Mouse (Mus musculus): Measurements from ENCODE around the gene Atp2a3. TPM values are rescaled to one million over a fixed set of nuclear protein-coding genes. Genes with fewer than 3 reads are reported as not detected.
A peak's percentile ranks its signal among the peaks of the same experiment; 100 is the strongest.

The Atp2a3 gene
- total and polyA plus RNA-seq, 2 experiments from 2014 or later: 3.1 to 3.8 TPM

DNA sequence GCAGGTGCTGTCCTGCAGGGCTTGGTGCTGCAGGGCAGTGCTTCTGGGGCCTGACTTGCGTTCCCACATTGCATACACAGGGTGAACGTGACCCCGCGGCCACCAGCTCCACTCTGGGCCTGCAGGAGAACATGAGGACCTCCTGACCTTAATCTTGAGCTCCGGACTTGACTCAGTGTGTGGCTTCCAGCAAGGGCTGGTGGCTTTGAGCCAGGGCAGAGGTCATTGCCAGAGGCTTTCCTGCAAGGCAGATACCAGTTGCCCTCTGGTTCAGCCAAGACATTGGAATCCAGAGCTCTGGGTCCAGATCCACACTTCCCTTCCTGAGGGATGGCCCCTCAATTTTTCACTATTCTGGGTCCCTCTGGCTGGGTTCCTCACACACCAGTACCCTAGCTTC, 53.0 kb downstream of the Atp2a3 start:
- peaks cover 20% of the 10 kb centered on the region for H3K27me3 ChIP-seq (ENCODE audit: control insufficient read depth, insufficient read depth, low read length)
- no peaks in the 10 kb centered on the region for H3K36me3 ChIP-seq (replicated peaks; ENCODE audit: control insufficient read depth, insufficient read depth, low read length)
- TF ChIP-seq CTCF (IDR thresholded peaks at IDR 0.05; ENCODE audit: low read depth) (no peak), EP300 (IDR thresholded peaks at IDR 0.05; ENCODE audit: low read depth) (no peak)
- ATAC-seq (ENCODE audit: insufficient read depth, low read depth): no peak
- H3K4me1 ChIP-seq (ENCODE audit: control insufficient read depth, insufficient read depth): no peaks in the 10 kb centered on the region; the same call in none of the 2 replicates
- no peak for DNase-seq (ENCODE audit: low spot score)
- H3K4me3 ChIP-seq (ENCODE audit: low read depth, low read length): no peak overlapping the region
- H3K27ac ChIP-seq (ENCODE audit: low read depth): no peak overlapping the region
- 74% methylated on average over 5 of the region's 5 CpGs for whole genome bisulfite sequencing
- no peaks in the 10 kb centered on the region for H3K9me3 ChIP-seq (replicated peaks; ENCODE audit: control insufficient read depth, low read length)
- H3K4me2 ChIP-seq (ENCODE audit: low read depth, low read length): no peak overlapping the region
- H3K9ac ChIP-seq (replicated peaks; ENCODE audit: low read depth, low read length): no peak overlapping the region; the same call in 1 of the 2 replicates

DNA sequence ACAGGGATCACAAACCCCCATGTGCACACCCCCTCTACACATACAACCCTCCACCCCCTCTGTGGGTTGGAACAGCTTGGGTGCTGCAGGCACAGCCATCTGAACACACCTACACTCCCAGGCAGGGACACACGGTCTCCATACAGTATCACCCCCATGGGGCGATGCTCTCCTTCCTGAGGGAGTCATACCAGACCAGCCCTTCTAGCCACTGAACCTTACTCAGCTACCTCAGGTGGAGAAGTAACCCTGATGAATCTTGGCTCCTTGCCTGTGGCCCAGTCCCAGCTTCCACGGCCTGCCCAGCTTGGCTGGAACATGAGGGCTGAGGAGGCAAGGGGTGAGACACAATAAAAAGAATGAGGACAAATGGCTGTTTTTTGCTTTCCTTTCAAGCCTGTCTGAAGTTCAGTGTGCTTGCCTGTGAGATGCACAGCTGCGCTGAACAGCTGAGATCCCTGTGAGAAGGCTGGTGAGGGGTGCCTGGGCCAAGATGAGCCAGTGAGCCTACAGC, 53.9 kb downstream of the Atp2a3 start:
- no peak for DNase-seq (ENCODE audit: low spot score)
- H3K9ac ChIP-seq (replicated peaks; ENCODE audit: low read depth, low read length): no peak overlapping the region
- H3K9me3 ChIP-seq (replicated peaks; ENCODE audit: control insufficient read depth, low read length): no peaks in the 10 kb centered on the region
- H3K4me3 ChIP-seq (ENCODE audit: low read depth, low read length): no peak overlapping the region
- H3K36me3 ChIP-seq (replicated peaks; ENCODE audit: control insufficient read depth, insufficient read depth, low read length): no peaks in the 10 kb centered on the region
- H3K4me1 ChIP-seq (ENCODE audit: control insufficient read depth, insufficient read depth): peaks cover 4% of the 10 kb centered on the region
- ATAC-seq (ENCODE audit: insufficient read depth, low read depth): no peak
- TF ChIP-seq CTCF (IDR thresholded peaks at IDR 0.05; ENCODE audit: low read depth): no peak
- TF ChIP-seq EP300 (IDR thresholded peaks at IDR 0.05; ENCODE audit: low read depth): no peak
- WGBS: 70% methylated on average over 4 of the region's 4 CpGs
- H3K27ac ChIP-seq (ENCODE audit: low read depth): peak overlapping the region; percentile 47; the same call in 1 of the 2 replicates
- peaks cover 19% of the 10 kb centered on the region for H3K27me3 ChIP-seq (ENCODE audit: control insufficient read depth, insufficient read depth, low read length)
- no peak overlapping the region for H3K4me2 ChIP-seq (ENCODE audit: low read depth, low read length)

DNA sequence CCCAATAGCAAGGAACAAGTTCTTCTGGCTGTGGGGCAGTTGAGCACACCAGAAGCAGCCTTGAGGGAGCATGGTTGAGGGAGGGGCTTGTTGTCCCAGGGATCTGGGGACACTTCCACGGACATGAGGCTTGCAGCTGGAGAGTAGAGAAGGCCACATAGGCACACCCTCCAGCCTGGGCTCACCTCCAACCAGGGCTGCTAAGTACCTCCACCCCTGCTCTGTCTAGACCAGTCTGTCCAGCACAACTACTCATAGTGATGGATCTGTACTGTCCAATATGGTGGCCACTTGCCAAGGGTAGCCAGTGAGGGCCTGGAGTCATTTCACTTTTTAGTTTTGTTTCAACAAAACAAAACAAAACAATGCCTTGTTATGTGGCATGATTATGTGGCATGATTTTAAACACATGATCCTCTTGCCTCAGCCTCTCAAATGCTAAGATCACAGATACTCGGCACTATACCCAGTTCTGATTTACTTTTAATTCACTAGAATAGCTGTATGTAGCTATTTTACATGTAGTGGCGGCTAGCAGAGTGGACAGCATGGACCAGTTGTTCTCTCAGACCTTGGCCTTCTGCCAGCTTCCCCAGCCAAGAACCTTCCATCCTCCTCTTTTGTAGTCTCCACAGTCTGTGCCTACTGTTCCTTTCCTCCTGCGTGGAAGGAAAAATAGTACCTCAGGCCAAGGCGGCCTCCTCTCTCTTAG, 54.6 kb downstream of the Atp2a3 start:
- Histone ChIP-seq H3K9ac (replicated peaks; ENCODE audit: low read depth, low read length) (no peak overlapping the region), H3K4me3 (ENCODE audit: low read depth, low read length) (no peak overlapping the region), H3K27me3 (ENCODE audit: control insufficient read depth, insufficient read depth, low read length) (peaks cover 20% of the 10 kb centered on the region), H3K4me2 (ENCODE audit: low read depth, low read length) (no peak overlapping the region), H3K4me1 (ENCODE audit: control insufficient read depth, insufficient read depth) (peaks cover 4% of the 10 kb centered on the region), H3K9me3 (replicated peaks; ENCODE audit: control insufficient read depth, low read length) (no peaks in the 10 kb centered on the region), H3K27ac (ENCODE audit: low read depth) (no peak overlapping the region; the same call in 1 of the 2 replicates), H3K36me3 (replicated peaks; ENCODE audit: control insufficient read depth, insufficient read depth, low read length) (no peaks in the 10 kb centered on the region)
- ATAC-seq (ENCODE audit: insufficient read depth, low read depth) (no peak), DNase-seq (ENCODE audit: low spot score) (no peak)
- TF ChIP-seq CTCF (IDR thresholded peaks at IDR 0.05; ENCODE audit: low read depth) (no peak), EP300 (IDR thresholded peaks at IDR 0.05; ENCODE audit: low read depth) (no peak)
- WGBS: 58% methylated on average over 5 of the region's 5 CpGs

DNA sequence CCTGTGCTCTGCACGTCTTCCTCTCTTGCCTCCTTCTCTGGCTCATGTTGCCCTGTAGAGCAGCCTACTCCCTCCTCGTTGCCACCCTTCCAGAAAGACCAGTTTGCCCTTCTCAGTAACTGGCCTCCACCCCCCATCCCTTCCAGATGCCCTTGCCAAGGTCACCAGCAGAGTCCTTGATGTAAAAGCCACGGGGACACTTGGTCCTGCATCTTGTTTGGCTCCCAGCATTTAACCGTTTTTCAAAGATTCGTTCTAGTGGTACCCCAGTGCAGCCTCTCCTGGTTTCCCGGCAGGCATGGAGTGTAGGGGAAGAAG, 55.1 kb downstream of the Atp2a3 start:
- H3K27me3 ChIP-seq (ENCODE audit: control insufficient read depth, insufficient read depth, low read length): peaks cover 25% of the 10 kb centered on the region
- no peak for DNase-seq (ENCODE audit: low spot score)
- H3K9ac ChIP-seq (replicated peaks; ENCODE audit: low read depth, low read length): no peak overlapping the region
- 58% methylated on average over 6 of the region's 6 CpGs for WGBS
- no peaks in the 10 kb centered on the region for H3K36me3 ChIP-seq (replicated peaks; ENCODE audit: control insufficient read depth, insufficient read depth, low read length)
- ATAC-seq (ENCODE audit: insufficient read depth, low read depth): no peak
- no peaks in the 10 kb centered on the region for H3K9me3 ChIP-seq (replicated peaks; ENCODE audit: control insufficient read depth, low read length)
- no peak overlapping the region for H3K4me2 ChIP-seq (ENCODE audit: low read depth, low read length)
- no peak for TF ChIP-seq EP300 (IDR thresholded peaks at IDR 0.05; ENCODE audit: low read depth)
- TF ChIP-seq CTCF (IDR thresholded peaks at IDR 0.05; ENCODE audit: low read depth): no peak
- no peak overlapping the region for H3K4me3 ChIP-seq (ENCODE audit: low read depth, low read length)
- no peak overlapping the region for H3K27ac ChIP-seq (ENCODE audit: low read depth)
- peaks cover 4% of the 10 kb centered on the region for H3K4me1 ChIP-seq (ENCODE audit: control insufficient read depth, insufficient read depth)

DNA sequence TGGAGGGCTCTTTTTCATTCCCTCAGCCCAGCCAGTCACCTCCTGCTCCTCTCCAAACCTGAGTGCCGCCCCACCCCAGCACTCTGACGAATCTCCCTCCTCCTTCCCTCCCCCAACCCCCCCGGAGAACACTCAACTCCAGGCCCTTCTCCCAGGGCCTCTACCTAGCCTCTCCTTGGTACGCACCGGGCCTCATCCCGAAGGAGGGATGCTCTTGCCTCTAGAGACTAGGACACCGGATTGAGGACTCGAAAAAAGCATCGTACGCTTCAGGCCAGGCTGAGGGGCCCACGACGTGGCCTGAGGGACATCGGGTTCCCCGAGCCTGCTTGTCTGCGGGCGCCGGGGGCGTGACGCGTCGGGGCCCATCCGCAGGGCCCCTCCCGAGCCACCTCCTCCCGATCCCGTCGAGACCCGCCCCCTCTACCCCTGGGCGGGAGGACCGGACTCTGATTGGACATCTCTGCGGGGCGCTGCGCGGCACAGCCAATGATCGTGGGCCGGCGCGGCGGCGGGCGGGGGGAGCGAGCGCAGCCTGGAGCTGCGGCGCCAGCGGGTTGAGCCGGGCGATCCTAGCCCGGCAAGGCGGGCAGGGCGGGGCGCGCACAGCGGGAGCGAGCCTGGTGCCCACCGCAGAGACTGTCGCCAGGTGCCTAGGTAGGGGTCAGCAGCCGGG, 57.6 kb downstream of the Atp2a3 start, which contains the start of gene Camkk1:
Gene Camkk1, plus strand, starts transcription at position 538 of the 676 bp plus-strand sequence.
- peak; percentile 83 for DNase-seq (ENCODE audit: low spot score)
- ATAC-seq (ENCODE audit: insufficient read depth, low read depth): peak; percentile 94
- WGBS: under 1% methylated on average over 57 of the region's 57 CpGs
- H3K27me3 ChIP-seq (ENCODE audit: control insufficient read depth, insufficient read depth, low read length): peaks cover 29% of the 10 kb centered on the region
- H3K9me3 ChIP-seq (replicated peaks; ENCODE audit: control insufficient read depth, low read length): no peaks in the 10 kb centered on the region
- peak within 1 kb of the TSS; percentile 54 for H3K4me3 ChIP-seq (ENCODE audit: low read depth, low read length)
- TF ChIP-seq CTCF (IDR thresholded peaks at IDR 0.05; ENCODE audit: low read depth) (no peak), EP300 (IDR thresholded peaks at IDR 0.05; ENCODE audit: low read depth) (no peak)
- peaks cover 4% of the 10 kb centered on the region for H3K4me1 ChIP-seq (ENCODE audit: control insufficient read depth, insufficient read depth)
- no peaks in the 10 kb centered on the region for H3K36me3 ChIP-seq (replicated peaks; ENCODE audit: control insufficient read depth, insufficient read depth, low read length)
- H3K9ac ChIP-seq (replicated peaks; ENCODE audit: low read depth, low read length): peak within 1 kb of the TSS; percentile 18
- peak within 1 kb of the TSS; percentile 93 for H3K4me2 ChIP-seq (ENCODE audit: low read depth, low read length)
- H3K27ac ChIP-seq (ENCODE audit: low read depth): no peak within 1 kb of the TSS
